Mouse (Mus musculus): Measurements from ENCODE around the gene Ppp2r5e.

The Ppp2r5e gene

DNA sequence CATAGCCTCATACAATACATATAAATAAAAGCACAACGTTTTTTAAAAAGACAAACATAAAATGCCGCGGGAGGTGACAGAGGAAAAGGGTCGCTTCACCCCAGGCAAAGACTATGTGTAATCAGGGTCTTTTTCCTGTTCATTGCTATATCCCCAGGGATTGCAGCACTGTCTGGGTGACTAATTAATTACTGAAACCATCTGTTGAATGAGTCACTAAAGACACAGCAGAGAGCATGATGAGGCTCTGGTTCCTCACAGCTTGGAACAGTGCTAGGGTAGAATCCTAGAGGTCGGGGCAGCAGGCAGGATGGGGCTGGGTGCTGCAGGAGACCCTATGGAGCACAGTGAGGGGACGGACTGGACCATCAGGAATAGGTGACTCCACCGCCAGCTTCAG lies 170.2 kb downstream of the Ppp2r5e start:
- no peak for DNase-seq

DNA sequence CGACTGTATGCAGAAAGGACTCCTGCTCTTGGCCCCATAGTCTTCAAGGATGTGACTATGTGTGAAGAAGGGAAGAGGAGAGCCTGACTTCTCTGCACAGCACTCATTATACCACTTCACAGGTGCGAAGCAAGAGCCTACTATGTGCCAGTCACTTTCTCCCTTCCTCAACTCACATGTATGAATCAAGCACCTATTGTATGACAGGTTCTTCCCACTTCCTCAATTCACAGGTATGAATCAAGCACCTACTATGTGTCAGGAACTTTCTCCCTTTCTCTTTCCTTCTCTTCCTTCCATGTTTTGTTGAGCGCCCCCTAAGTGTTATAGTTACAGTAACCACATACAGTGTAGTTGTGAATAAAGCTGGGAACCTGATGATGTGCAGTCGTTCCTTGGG lies 171.2 kb downstream of the Ppp2r5e start:
- no peak for DNase-seq

DNA sequence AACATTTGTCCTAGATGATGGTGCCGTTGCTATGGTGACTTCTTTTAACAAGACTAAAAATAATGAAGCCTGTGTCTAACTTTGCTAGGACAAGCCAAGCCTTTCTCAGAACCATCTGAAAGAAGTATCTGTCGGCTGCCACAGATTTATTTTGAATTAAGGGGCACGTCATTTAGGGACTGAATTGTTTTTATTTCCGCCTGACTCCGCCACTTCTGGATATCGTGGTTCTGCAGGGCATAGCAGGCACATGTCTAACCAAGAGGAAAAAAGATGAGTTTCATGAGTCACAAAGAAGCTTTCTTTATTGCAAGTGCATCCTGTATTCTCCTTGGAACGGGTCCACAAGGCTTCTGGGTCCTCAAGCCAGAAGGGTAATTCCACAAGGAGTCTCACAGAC lies 171.7 kb downstream of the Ppp2r5e start:
- DNase-seq, result no peak

DNA sequence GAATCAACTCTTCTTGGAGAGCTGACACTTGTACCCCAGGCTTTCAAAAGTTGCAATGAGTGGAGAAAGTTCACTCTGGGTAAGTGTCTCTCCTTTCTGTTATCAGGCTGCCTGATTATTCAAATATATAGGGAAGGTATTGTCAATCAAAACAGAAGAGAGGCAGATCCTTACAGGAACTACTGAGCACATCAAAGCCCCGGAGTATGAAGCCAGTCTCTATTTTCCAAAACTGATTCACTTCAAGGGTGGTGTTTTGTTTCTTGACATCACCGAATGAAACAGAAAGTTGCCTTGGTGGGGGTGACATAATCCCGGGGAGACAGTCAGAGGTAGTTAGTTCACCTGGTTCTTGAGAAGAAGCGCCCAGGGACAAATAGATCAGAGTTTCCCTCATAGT lies 179.4 kb downstream of the Ppp2r5e start, which contains the start of gene Gphb5:
Gphb5 (minus strand) TSS at position 101 of the 400 bp plus-strand sequence.
- DNase-seq, result no peak

- DNase-seq, result no peak
Observed at GRCm38 (mm10) chr12:75414991-75415390, 181.1 kb downstream of the Ppp2r5e start.

DNA sequence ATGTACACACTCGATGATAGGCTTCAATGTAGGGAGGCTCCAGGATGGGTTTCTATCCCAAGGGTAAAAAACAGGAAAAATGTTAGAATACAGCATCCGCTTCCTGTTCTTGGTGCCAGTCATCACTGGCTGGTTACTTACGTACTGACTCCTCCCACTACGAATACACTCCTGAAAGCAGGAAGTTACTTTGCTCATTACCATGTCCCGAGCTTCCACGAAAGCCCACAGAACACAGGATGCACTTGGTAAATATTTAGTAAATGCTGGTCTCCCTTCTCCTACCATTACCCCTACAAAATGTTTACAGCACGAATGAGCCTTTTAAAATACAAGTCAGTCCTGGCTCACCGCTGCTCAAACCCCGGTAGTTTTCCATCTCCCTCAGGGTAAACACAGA lies 183.1 kb downstream of the Ppp2r5e start:
- no peak for DNase-seq
